Mouse (Mus musculus): ENCODE results near the gene Lrrc34.

Gene Lrrc34

GRCm38 (mm10) chr3:30599711-30600545 lies 47.7 kb downstream of the Lrrc34 start, which contains the start of gene Actrt3:
Gene Actrt3, minus strand, starts transcription at chr3:30599939.
- no peak for DNase-seq (ENCODE audit: low spot score)

- no peak for DNase-seq (ENCODE audit: low spot score)
These were observed 50.4 kb downstream of the Lrrc34 start for GRCm38 (mm10) chr3:30597271-30597670.

- DNase-seq (ENCODE audit: low spot score) = no peak
These were observed 52.4 kb downstream of the Lrrc34 start for GRCm38 (mm10) chr3:30595111-30595832.

GRCm38 (mm10) chr3:30593719-30594485 lies 53.8 kb downstream of the Lrrc34 start:
- no peak for DNase-seq (ENCODE audit: low spot score)

- DNase-seq (ENCODE audit: low spot score) = no peak
These were observed 55.2 kb downstream of the Lrrc34 start for GRCm38 (mm10) chr3:30592418-30592853.

GRCm38 (mm10) chr3:30588865-30589264 lies 58.8 kb downstream of the Lrrc34 start:
- no peak for DNase-seq (ENCODE audit: low spot score)
